Mouse (Mus musculus): ENCODE measurements around the gene Mcu.

Gene Mcu

GRCm38 (mm10) chr10:59613276-59613675 is 3.2 kb downstream of the Mcu start:
- no peak for DNase-seq (ENCODE audit: low spot score)

- DNase-seq (ENCODE audit: low spot score), result no peak
Measured at GRCm38 (mm10) chr10:59604879-59605464, 11.5 kb downstream of the Mcu start.

DNA sequence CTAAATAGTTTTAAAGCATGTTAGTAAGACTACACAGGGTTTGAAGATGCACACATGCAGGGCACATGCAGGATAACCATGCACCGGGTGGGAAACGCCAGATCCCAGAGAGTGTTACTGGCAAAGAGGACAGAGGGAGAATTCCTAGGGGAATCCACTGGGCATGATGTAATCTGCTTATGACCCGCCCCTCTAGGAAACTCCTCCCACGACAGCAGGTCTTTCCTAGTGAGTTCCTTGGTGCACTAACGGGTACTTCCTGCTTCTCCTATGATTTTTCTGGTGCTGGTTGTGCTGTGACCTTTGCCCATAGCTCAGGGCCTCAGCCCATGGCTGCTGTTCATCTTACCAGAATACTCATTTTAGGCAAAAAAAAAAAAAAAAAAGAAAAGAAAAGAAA is 12.6 kb downstream of the Mcu start:
- no peak for DNase-seq (ENCODE audit: low spot score)

DNA sequence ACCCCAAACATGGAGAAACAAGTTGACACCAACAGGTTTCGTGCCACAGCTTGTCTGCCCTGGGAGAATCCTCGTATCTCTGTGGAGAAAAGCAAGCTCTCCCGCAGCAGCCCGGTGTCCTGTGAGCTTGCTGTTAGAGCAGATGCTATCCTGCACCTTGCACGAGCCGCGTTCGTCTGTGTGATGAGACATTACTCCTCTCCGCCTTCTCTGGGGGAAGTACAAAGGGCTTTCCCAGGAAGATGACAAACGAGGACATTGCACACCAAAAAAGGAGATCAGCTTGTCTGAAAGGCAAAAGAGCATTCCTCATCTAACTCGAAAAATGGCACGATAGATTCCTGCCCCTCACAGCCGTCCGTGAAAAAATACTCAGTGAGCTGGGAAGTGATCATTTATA is 13.6 kb downstream of the Mcu start:
- no peak for DNase-seq (ENCODE audit: low spot score)

- DNase-seq (ENCODE audit: low spot score), result no peak
Measured at GRCm38 (mm10) chr10:59602043-59602442, 14.4 kb downstream of the Mcu start.

- DNase-seq (ENCODE audit: low spot score), result no peak
Measured at GRCm38 (mm10) chr10:59600516-59600915, 16.0 kb downstream of the Mcu start.

GRCm38 (mm10) chr10:59593826-59594570 is 22.5 kb downstream of the Mcu start:
- no peak for DNase-seq (ENCODE audit: low spot score)

DNA sequence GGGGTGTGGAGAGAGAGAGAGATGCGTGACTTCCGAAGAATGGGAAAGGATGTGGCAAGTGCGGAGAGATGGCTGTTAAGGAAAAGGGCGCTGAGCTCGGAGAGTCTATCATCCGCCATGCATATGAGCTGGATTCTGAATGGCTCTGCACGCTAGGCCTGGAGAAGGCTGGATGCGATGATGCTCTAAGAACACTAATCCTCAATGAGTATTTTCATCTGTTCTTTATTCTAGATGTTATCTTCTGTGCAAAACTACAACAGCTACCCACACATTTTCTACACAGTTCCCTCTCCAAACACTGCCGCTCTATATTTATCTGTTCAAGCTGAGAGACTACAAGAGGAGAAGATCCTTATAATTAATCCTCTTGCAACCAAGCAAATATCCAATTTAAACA is 25.9 kb downstream of the Mcu start:
- no peak for DNase-seq (ENCODE audit: low spot score)

DNA sequence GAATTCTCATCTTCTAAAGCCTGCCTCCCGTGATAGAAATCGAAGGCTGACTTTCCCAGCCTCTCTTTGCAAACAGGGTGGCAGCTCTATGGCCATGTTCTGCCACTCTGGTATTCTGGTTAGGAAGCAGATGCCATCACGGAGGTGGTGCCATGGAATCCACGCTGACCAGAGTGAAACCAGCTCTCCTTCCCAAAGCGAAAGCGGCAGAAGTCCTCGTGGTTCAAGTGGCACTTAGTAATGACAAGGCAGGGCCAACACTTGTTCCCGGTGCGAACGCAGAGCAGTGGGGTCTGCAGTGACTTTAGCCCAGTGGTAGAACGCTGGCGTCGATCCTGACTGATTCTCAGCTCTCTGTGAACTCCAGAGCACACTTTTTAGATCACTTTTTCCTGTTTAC is 26.6 kb downstream of the Mcu start:
- DNase-seq (ENCODE audit: low spot score), result no peak

GRCm38 (mm10) chr10:59589420-59589819 is 27.1 kb downstream of the Mcu start:
- DNase-seq (ENCODE audit: low spot score), result no peak

- no peak for DNase-seq (ENCODE audit: low spot score)
Measured at GRCm38 (mm10) chr10:59588135-59588534, 28.4 kb downstream of the Mcu start.

DNA sequence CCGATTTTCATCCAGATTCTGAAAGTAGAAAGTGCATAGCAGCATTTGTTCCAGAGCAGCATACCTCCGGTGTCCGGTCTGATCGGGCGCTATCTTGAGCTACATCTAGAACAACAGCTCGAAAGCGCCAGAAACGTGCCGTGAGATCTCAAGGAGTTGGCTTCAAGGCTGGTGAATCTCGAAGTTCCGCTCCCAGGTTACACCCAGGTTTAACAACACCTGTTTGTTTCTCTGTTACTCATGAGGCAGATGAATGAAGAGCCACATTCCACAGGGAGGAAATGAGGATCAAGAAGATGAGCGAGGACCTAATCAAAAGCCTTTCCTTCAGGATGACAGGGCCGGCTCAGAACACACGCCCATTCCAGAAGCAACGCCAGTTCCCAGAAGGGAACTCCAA is 29.7 kb downstream of the Mcu start:
- DNase-seq (ENCODE audit: low spot score), result no peak

DNA sequence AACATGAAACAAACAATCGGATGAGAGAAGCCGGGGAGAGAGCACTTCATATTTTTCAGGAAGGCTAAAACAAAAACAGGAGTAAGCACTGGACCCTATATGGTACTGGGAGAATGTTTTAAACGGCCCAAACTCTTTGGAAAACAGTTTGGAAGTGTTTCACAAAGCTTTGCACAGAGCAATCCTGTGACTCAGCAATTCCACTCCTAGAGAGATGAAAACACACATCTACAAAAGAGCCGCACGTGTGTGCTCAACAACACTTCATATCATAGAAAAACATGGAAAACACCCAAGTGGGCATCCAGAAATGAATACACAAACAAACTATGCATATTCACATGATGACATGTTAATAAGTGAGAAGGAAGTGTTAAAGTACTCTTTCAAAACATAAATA is 30.9 kb downstream of the Mcu start:
- DNase-seq (ENCODE audit: low spot score), result no peak

DNA sequence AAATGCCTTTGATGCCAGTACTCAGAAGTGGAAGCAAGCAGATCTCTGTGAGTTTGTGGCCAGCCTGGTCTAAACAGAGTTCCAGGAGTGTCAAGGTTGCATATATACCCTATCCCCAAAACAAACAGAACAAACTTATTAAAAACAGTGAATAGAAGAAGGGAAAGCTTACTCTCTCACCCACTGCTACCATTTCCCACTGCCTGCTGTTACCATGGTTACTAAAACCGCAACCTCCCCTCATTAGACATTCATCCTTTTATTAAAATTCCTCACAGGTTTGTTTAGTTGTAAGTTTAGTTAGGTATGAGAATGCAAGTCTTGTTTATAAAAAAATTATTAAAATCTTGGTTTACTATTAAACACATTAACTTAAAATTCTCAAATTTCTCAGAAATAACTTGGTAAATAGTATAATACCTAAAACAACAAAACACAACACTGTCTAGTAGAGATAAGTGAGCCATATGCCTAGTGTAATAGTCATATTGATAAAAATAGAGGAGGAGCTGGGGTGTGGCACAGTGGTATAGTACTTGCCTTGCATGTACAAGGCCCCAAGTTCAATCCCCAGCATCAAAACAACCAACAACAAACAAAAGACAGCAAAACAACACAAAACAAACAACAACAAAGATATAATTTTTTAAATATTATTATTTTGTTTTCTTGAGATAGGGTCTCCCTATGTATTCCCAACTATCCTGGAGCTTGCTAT is 34.5 kb downstream of the Mcu start:
- DNase-seq (ENCODE audit: low spot score), result no peak

GRCm38 (mm10) chr10:59580593-59581149 is 35.8 kb downstream of the Mcu start:
- no peak for DNase-seq (ENCODE audit: low spot score)

GRCm38 (mm10) chr10:59579645-59580044 is 36.8 kb downstream of the Mcu start:
- no peak for DNase-seq (ENCODE audit: low spot score)

DNA sequence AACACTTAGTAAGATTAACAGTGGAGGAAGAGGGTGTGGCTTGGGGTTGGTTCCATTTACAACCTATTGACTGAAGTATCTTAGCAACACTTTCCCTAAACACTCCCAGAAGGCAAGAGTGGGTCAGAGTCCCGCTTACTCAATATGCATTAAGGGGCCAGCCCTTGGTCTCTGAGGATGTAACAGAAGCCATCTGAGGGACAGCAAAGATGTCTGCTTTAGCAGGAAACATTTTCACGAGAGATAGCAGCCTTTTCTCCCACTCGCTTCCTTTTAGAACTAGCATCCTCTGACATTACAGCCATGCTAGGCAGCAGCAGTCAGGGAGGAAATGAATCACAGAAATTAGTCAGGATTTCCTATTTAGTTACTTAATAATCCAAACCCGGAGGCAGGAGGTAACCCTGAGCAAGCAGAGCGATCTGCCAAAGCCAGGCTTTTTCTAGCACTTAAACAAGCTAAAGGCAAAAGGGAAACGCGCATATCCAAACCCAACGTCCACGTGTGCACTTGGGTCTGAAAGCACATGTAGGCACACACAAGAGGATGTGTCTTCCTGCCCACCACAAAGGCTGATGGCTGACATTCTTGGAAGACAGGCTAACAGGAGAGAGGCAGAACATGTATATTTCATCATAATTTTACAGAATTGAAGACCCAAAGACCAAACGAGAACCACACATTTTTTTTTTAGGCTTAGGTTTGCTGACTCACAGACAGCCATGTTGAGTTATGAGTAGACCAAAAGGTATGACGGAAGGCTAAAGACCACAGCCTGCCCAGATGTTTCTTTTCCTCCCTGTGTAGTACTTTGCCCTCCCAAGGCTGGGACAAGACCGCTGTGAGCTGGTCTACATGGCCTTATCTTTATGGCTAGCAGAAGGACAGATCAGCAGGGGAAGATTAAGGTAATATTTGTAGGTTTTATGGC is 38.4 kb downstream of the Mcu start:
- DNase-seq (ENCODE audit: low spot score), result no peak

GRCm38 (mm10) chr10:59576305-59576704 is 40.2 kb downstream of the Mcu start:
- no peak for DNase-seq (ENCODE audit: low spot score)

GRCm38 (mm10) chr10:59571964-59572363 is 44.5 kb downstream of the Mcu start:
- no peak for DNase-seq (ENCODE audit: low spot score)

- DNase-seq (ENCODE audit: low spot score), result no peak
Measured at GRCm38 (mm10) chr10:59571273-59571672, 45.2 kb downstream of the Mcu start.

DNA sequence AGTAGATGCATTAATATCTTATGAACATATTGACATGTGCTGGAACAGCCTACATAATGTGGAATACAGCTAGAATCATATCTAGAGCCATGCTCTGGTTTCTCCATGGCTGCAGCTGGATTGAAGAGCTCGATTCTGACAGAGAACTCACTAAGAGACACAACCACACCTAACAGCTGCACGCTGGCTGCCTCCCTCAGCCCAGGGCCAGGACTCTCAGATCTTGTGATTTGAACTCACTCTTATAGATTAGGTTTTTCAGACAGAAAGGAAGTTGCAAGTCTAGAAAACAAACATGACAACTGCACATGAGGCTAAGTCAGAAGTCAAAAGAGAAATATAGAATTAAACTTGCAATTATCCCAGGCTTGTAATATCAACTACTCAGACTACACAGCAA is 45.7 kb downstream of the Mcu start:
- DNase-seq (ENCODE audit: low spot score), result no peak

GRCm38 (mm10) chr10:59570360-59570759 is 46.1 kb downstream of the Mcu start:
- DNase-seq (ENCODE audit: low spot score), result no peak

Data from urinary bladder, postnatal 10 days (tissue).